Mouse (Mus musculus) liver, embryonic 14 days (tissue): Measurements from ENCODE around the gene Chn2. TPM values are rescaled to one million over a fixed set of nuclear protein-coding genes. Genes with fewer than 3 reads are reported as not detected.

ENCODE experiments used
- polyA plus RNA-seq: library from polyadenylated mRNA; depleted of rRNA; stranded (reverse); fragments of >200 nt; gene quantifications from 2 replicates; pipeline ENCODE4 v1.2.3, GENCODE M21; 2012; rRNA removed

The Chn2 gene
- polyA plus RNA-seq, result 1.6 and 2.1 TPM in 2 replicates

GRCm38 (mm10) chr6:54039357-54039804 is at the start of gene Chn2:
Gene Chn2, plus strand, starts transcription at chr6:54039554.

DNA sequence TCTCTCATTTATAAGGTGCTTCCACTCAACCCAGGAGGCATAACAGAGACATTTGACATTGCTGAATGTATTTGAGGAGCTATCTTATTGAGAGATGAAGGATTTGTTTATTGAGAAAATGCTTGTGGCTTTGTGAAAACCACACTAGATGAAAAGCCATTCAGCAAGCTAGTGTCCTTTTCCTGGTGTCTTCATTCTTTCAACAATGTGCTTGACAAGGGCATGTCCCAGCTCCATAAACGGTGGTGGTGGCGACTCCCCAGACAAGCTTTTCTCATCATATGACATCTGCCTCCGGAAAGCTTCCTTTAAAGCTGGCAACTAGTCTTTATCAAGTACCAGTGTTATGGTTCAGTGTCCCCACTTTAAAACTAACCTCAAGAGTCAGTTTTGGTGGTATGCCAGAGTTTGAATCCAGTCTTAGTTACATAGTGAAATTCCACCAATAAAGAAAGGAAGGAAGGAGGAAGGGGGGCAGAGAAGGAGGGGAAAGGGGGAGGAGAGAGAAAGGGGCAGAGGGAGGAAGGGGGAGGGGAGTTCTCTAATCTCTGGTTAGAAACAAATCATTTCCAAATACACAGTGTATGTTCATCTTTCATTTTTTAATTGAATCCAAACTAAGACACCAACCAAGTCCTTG is 286.0 kb downstream of the Chn2 start, which contains the start of gene Prr15:
Prr15 (plus strand) TSS at position 590 of the 640 bp plus-strand sequence.

Other genes with a start within 250 kb of the Chn2 start
- 0.10 and 0.24 TPM in 2 replicates for gene Tril, start 218.7 kb upstream of the Chn2 start, polyA plus RNA-seq
- gene Cpvl, start 60.9 kb upstream of the Chn2 start, polyA plus RNA-seq, result 0.02 TPM in 2 replicates